Mouse (Mus musculus): ENCODE results near the gene Nrxn1.

GRCm38 (mm10) chr17:91090631-91091030, 2.2 kb downstream of the Nrxn1 start:
- no peak for TF ChIP-seq CTCF (IDR thresholded peaks at IDR 0.05; ENCODE audit: insufficient read depth, low read depth, low read length)
- no peak for TF ChIP-seq POLR2A (IDR thresholded peaks at IDR 0.05; ENCODE audit: insufficient read depth, low read depth, low read length)
